Mouse (Mus musculus) heart, embryonic 10.5 days (tissue): Measurements from ENCODE around the gene Nisch. TPM values are rescaled to one million over a fixed set of nuclear protein-coding genes. Genes with fewer than 3 reads are reported as not detected.
A peak's percentile ranks its signal among the peaks of the same experiment; 100 is the strongest.

Experiments
- DNase-seq: peaks from one replicate; pipeline ENCODE4 v3.0.0-alpha.2; 2017; ENCODE audit warnings: low spot score
- H3K27ac ChIP-seq: fragments of 300-500 bp; sonication (generic); 2 replicates; pipeline ENCODE4 v1.5.1; 2016; ENCODE audit warnings: mild to moderate bottlenecking
- H3K27me3 ChIP-seq: fragments of 300-500 bp; sonication (generic); 2 replicates; pipeline ENCODE4 v1.6.1; 2016; ENCODE audit warnings: mild to moderate bottlenecking; ENCODE audit not compliant: poor library complexity, insufficient read depth, severe bottlenecking
- H3K36me3 ChIP-seq: fragments of 300-500 bp; sonication (generic); 2 replicates; pipeline ENCODE4 v1.6.1; 2016; ENCODE audit warnings: mild to moderate bottlenecking, moderate library complexity
- H3K4me1 ChIP-seq: fragments of 300-500 bp; sonication (generic); 2 replicates; pipeline ENCODE4 v1.6.1; 2016; ENCODE audit warnings: mild to moderate bottlenecking
- H3K4me3 ChIP-seq: fragments of 300-500 bp; sonication (generic); 2 replicates; pipeline ENCODE4 v1.5.1; 2016; ENCODE audit warnings: mild to moderate bottlenecking, moderate library complexity
- H3K9me3 ChIP-seq: fragments of 300-500 bp; sonication (generic); 2 replicates; pipeline ENCODE4 v1.6.1; 2016; ENCODE audit warnings: mild to moderate bottlenecking, moderate library complexity
- WGBS: fragments of 180-500 bp; shearing (Covaris S2); methylation state at CpG from one replicate; pipeline ENCODE4 v1.1.7; 2016; 5-methylcytosine and 5-hydroxymethylcytosine counted together
- polyA plus RNA-seq: library from polyadenylated mRNA; unstranded; fragments of >200 nt; fragmentation: Nextera tagmentation; extraction: Ambion mirVana; gene quantifications from 2 replicates; pipeline ENCODE4 v1.2.1, GENCODE M21; 2016

Nisch gene
- polyA plus RNA-seq, 1 experiment from 2014 or later = 457 TPM

DNA sequence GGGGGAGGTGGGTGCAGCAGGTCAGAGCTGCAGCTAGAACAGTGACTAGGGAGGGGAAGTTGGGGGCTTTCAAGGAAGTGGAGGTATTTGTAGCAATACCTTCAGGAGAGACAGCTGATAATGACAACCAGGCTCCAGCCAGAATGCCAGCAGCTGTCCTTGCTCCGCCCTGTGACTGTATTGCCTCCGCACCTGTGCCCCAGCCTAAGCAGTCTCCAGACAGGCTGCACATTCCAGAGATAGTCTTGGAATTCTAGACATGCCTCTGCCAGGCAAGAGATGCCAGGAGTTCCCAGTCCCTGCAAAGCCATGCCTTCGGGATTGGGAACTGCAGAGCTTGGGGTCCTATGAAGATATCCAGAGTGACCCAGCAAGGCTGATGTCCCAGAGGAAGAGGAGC, 4.2 kb downstream of the Nisch start:
- 37% methylated on average over 3 of the region's 3 CpGs for WGBS
- Histone ChIP-seq H3K27me3 (no peaks in the 10 kb centered on the region), H3K4me3 (no peak overlapping the region), H3K9me3 (no peaks in the 10 kb centered on the region), H3K36me3 (peaks cover 32% of the 10 kb centered on the region), H3K4me1 (peaks cover 85% of the 10 kb centered on the region), H3K27ac (peak overlapping the region; percentile 62)
- DNase-seq = no peak

DNA sequence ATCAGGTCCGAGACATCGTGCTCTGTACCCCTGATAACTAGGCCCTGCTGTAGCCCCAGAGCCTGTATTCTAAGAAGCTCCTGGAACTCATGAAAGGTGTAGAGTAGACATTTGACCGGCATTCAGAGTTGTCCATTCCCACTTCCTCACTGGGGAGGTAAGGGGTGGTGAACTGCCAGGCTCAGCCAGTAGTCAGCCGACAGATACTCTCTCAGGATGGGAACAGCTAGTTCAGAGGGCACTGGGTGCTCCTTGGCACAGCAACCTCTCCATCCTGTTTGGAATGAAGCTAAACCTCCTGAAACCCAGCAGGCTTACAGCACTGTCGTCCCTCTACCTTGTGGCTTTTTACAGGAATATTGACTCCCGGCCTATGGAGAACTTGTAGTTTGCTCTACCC, 4.9 kb downstream of the Nisch start:
- DNase-seq = no peak
- peaks cover 87% of the 10 kb centered on the region for H3K4me1 ChIP-seq
- H3K9me3 ChIP-seq = no peaks in the 10 kb centered on the region
- peaks cover 32% of the 10 kb centered on the region for H3K36me3 ChIP-seq
- H3K4me3 ChIP-seq = peak overlapping the region; percentile 36
- 82% methylated on average over 6 of the region's 6 CpGs for WGBS
- H3K27ac ChIP-seq = peak overlapping the region; percentile 62
- H3K27me3 ChIP-seq = no peaks in the 10 kb centered on the region

DNA sequence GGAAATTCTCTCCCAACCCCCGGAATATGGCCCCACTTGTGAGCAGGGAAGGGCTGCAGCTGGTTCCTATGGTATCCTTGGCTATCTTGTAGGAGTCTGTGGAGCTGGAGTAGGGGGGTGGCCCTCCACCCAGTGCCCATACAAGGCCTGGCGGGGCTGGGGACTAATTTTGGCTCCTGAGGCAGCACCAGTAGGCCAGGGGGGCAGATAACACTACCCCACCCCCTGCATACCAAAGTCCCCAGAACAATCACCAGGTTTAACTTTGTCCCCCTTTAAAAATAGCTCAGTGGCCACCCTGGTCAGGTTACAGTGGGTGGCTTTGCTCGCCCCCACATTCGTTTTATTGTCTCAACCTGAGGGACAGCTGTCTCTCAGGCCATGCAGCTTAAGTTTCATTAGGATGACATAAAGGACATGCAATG, 7.6 kb downstream of the Nisch start:
- peaks cover 41% of the 10 kb centered on the region for H3K36me3 ChIP-seq
- H3K4me3 ChIP-seq = peak overlapping the region; percentile 66
- WGBS = 48% methylated on average over 4 of the region's 4 CpGs
- peaks cover 78% of the 10 kb centered on the region for H3K4me1 ChIP-seq
- H3K9me3 ChIP-seq = no peaks in the 10 kb centered on the region
- no peaks in the 10 kb centered on the region for H3K27me3 ChIP-seq
- peak; percentile 93 for DNase-seq
- peak overlapping the region; percentile 99 for H3K27ac ChIP-seq

DNA sequence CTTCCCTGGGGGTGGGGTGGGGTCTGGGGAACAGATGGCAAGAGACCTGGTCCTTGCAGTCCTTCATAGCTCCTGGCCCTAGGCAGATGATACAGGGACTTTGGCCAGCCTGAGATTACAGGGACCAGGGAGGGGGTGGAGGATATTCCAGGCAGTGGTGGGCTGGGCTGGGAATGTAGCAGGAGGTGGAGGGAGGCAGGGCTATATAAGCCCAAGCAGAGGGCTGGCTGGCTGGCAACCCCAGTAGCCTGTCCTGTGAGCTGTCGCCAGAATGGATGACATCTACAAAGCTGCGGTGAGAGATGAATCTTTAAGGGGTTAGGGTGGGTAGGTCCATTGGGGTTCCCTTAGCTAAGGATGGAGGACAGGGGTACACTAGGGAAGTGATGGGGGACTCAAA, 8.7 kb downstream of the Nisch start, which contains the start of gene Tnnc1:
TSS of gene Tnnc1 (plus strand) at position 229 of the 400 bp plus-strand sequence.
- peak within 1 kb of the TSS; percentile 73 for H3K4me3 ChIP-seq
- H3K4me1 ChIP-seq = peaks cover 69% of the 10 kb centered on the region
- H3K27ac ChIP-seq = peak within 1 kb of the TSS; percentile 99
- no peaks in the 10 kb centered on the region for H3K9me3 ChIP-seq
- peaks cover 51% of the 10 kb centered on the region for H3K36me3 ChIP-seq
- H3K27me3 ChIP-seq = no peaks in the 10 kb centered on the region
- WGBS = 34% methylated on average over 2 of the region's 2 CpGs
- no peak for DNase-seq

DNA sequence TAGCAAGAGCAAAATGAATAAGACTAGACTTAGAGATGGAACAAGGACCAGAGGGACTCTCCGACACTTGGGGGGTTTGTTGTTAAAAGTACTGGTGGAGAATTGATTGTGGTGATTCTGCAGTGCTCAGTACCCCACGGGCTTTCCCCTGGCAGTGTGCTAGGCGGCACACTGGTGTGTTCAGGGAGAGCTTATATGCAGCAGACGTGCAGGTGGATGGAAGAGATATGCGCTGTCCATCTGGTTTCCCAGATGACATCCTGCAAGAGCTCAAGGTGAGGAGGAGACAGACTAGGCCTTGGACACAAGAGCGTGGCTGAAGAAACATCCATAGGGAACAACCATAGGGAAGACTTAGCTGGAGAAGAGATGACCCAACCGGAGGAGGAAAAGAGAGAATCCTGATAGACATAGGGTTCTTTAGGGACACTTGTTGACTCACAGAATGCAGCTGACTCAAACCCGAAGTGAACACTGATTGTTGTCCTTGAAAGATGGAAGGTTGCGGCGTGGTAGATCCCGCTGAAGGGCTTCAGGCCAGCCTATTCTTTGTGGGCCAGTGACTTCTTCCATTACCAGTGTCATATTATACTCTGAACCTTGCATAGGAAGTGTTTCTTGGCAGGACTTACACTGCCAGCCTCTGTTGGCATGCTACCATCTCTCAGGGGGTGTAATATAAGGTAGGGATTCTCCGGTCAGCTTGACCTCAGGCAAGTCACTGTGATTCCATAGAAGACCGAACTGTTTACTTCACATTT, 9.5 kb downstream of the Nisch start:
- no peak for DNase-seq
- H3K36me3 ChIP-seq = peaks cover 54% of the 10 kb centered on the region
- WGBS = 76% methylated on average over 13 of the region's 13 CpGs
- no peaks in the 10 kb centered on the region for H3K27me3 ChIP-seq
- no peaks in the 10 kb centered on the region for H3K9me3 ChIP-seq
- peak overlapping the region; percentile 73 for H3K4me3 ChIP-seq
- peak overlapping the region; percentile 99 for H3K27ac ChIP-seq
- peaks cover 60% of the 10 kb centered on the region for H3K4me1 ChIP-seq

DNA sequence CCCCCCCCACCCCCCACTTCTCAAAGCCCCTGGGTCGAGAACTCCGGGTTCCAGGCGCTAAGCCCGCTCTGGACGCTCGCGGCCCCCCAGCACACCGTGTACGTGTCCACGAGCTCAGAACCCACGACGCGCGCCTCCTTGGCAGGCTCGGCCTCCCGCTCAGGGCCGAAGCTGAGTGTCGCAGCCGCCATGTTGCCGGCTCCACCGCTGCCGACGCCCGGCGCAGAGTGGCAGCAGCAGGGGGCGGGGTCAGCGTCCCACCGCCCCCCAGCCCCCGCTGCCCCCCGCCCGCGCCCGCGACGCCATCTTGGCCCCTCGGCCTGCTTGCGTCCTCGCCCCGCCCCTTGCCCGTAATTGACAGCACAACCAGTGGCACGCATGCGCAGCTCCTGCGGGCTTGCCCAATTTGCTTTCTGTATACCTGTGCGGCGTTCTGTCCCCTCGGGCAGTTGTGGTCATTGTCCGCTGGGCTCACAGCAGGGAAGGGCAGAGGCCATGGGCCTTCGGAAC, 10.2 kb downstream of the Nisch start:
- Histone ChIP-seq H3K36me3 (peaks cover 54% of the 10 kb centered on the region), H3K4me1 (peaks cover 53% of the 10 kb centered on the region), H3K4me3 (peak overlapping the region; percentile 73), H3K27me3 (no peaks in the 10 kb centered on the region), H3K27ac (peak overlapping the region; percentile 99), H3K9me3 (no peaks in the 10 kb centered on the region)
- DNase-seq = peak; percentile 98
- WGBS = under 1% methylated on average over 48 of the region's 48 CpGs

DNA sequence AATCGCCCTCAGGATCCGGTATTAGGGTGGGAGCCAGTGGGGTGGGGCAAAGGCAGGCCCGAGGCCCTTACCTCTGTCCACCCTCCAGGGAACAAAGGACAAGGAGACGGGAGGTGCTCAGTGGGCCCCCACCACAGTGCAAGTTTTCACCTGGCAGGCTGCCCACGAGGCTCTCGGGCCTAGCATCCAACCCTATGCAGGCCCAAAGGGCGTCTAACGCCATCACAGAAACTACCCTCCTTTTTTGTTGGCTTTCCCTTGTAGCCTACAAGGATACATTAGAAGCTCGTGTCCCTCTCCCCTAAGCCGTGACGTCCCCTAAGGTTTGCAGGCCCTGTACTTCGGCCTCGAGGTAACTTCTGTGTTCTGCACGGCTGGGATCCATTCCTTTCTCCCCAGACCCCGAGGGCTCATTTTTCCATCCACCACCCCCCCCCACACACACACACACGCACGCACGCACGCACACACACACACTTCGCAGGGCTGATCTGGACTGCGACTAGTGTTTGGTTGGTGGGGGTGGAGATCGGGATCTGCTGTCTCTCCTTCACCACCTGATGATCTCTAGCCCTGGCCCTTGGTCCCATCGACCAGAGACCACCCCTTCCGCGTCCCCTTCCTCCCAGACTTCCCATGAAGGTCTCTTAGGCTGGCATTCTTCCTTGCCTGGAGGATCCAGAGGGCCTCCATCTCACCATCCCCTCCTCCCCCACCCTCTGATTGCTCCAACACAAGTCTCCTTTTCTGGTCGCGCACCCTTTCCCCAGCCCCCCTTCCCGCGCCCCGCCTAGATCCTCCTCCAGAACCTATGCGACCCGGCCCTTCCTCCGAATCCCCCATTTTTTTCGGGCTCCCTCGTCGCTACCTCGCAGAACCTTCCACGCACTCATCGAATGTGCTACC, 10.9 kb downstream of the Nisch start:
- Histone ChIP-seq H3K4me3 (peak overlapping the region; percentile 73), H3K36me3 (peaks cover 54% of the 10 kb centered on the region), H3K9me3 (no peaks in the 10 kb centered on the region), H3K27me3 (no peaks in the 10 kb centered on the region), H3K4me1 (peaks cover 46% of the 10 kb centered on the region), H3K27ac (peak overlapping the region; percentile 99)
- 1% methylated on average over 39 of the region's 39 CpGs for WGBS
- no peak for DNase-seq

DNA sequence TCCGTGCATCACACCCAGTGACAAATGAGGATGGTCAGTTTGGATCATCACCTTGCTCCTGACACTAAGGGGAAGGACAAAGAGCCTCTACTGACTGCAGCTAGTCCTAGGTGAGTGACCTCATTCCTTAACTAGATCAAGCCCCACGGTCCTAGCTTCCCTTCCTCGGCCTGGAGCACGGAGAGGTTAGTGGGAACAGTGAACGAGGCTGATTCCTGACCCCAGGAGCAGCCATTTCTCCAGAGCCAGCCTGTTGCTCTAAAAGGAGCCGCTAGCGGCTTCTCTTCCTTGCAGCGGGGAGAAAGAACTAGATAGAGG, 11.5 kb downstream of the Nisch start:
- no peaks in the 10 kb centered on the region for H3K27me3 ChIP-seq
- peak overlapping the region; percentile 73 for H3K4me3 ChIP-seq
- H3K36me3 ChIP-seq = peaks cover 55% of the 10 kb centered on the region
- 14% methylated on average over 8 of the region's 8 CpGs for WGBS
- peak overlapping the region; percentile 99 for H3K27ac ChIP-seq
- DNase-seq = no peak
- H3K9me3 ChIP-seq = no peaks in the 10 kb centered on the region
- peaks cover 45% of the 10 kb centered on the region for H3K4me1 ChIP-seq

DNA sequence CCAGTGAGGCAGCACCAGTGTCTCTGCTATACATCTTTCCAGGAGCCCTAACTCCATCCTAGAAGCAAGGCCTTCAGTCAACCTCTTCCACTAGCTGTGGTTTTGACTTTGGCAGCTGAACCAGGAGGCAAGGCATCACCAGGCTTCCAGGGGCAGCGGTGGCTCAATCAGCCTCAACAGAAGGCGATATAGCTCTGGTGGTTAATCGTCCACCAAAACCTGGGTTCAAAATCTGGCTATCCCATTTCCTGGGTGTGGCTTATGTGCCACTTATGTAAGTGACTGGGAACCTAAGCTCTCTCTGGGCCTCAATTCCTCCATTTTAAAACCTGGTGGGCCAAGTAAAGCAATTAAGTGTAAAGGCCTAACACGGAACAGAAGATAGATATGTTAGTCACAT, 11.9 kb downstream of the Nisch start:
- H3K4me3 ChIP-seq = peak overlapping the region; percentile 73
- H3K9me3 ChIP-seq = no peaks in the 10 kb centered on the region
- DNase-seq = no peak
- peaks cover 41% of the 10 kb centered on the region for H3K4me1 ChIP-seq
- 69% methylated on average over 4 of the region's 4 CpGs for WGBS
- peaks cover 55% of the 10 kb centered on the region for H3K36me3 ChIP-seq
- H3K27me3 ChIP-seq = no peaks in the 10 kb centered on the region
- H3K27ac ChIP-seq = peak overlapping the region; percentile 99

DNA sequence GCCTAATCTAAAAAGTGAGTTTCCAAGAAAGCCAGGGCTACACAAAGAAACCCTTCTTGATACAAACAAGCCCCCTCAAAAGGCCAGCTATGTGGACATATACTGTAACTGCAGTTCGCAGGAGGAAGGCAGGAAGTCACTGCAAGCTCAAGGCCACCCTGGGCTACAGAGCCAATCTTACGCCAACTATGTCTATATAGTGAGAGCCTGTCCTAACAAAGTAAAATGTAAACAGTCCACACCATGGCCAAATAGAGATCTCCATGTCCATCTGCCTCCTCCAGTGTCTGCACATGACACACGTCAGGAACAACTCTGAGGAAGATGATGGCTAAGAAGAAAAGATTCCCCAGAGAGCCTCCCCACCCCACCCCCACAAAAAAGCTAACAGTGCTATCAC, 16.7 kb downstream of the Nisch start:
- peaks cover 93% of the 10 kb centered on the region for H3K36me3 ChIP-seq
- H3K4me3 ChIP-seq = no peak overlapping the region
- no peak overlapping the region for H3K27ac ChIP-seq
- no peaks in the 10 kb centered on the region for H3K9me3 ChIP-seq
- H3K4me1 ChIP-seq = peaks cover 38% of the 10 kb centered on the region
- 78% methylated on average over 3 of the region's 3 CpGs for WGBS
- no peaks in the 10 kb centered on the region for H3K27me3 ChIP-seq
- DNase-seq = no peak

DNA sequence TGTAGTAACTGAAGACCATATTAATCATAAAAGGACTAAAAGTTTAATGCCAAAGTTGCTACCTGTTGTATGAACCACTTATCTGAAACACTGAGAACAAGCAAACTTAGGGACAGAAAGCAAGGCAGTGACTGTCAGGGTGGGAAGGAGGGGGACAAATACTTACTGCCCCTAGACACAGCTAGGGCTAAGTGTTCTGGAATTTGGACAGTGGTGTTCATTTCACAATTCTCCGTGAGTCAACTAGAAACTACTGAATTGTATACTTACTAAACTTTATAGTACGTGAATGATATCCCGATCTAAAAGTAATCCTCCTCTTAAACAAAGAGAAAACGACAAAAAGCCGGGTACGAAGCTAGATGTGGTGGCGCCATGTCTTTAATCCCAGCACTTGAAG, 17.1 kb downstream of the Nisch start:
- peaks cover 37% of the 10 kb centered on the region for H3K4me1 ChIP-seq
- no peaks in the 10 kb centered on the region for H3K9me3 ChIP-seq
- no peak for DNase-seq
- WGBS = 95% methylated on average over 7 of the region's 7 CpGs
- peaks cover 98% of the 10 kb centered on the region for H3K36me3 ChIP-seq
- H3K4me3 ChIP-seq = no peak overlapping the region
- H3K27ac ChIP-seq = no peak overlapping the region
- no peaks in the 10 kb centered on the region for H3K27me3 ChIP-seq

DNA sequence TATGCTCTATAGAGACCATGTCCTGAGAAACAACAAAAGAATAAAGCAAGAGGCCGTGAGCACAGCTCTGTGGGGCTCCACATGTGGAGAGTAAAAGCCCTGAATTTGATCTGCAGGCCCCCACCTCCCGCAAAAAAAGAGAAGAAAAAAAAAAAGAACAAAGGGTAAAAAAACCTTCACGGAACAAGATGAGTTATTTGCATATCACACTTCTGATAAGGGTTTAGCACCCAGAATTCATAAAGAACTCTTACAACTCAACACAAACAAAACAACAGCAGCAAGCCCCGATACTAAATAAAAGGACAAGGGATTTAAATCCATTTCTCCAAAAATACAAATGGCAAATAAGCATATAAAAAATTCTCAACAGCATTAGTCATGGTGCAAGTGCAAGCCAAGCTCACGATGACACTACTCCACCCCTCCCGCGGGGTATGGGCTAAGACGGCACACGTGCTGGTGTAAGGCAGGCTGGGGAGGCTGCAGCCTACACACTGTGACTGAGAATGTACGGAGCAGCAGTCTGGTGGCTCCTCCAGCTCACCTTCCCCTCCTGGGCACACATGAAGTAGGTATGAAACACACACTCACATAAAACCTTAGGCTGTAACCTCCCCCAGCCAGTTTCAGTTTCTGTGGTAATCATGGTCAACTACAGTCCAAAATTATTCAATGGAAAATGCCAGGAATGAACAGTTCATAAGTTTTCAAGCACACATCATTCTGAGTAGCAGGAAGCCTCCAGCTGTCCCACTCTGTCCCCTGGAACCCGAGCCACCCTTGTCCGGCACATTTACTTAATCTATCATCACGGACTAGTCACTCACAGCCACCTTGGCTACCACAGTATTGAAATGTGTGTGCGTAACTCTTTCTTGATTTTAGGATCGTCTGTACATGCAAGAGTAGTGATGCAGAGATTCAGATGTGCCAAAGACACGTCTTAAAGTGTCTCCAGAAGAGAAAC, 18.9 kb downstream of the Nisch start:
- Histone ChIP-seq H3K27ac (no peak overlapping the region), H3K4me1 (peaks cover 31% of the 10 kb centered on the region)

More for the DNA sequence above, 18.9 kb downstream of the Nisch start:
- peaks cover 98% of the 10 kb centered on the region for H3K36me3 ChIP-seq
- DNase-seq = no peak
- H3K27me3 ChIP-seq = no peaks in the 10 kb centered on the region
- 68% methylated on average over 16 of the region's 16 CpGs for WGBS
- no peaks in the 10 kb centered on the region for H3K9me3 ChIP-seq
- no peak overlapping the region for H3K4me3 ChIP-seq
